Mouse (Mus musculus) ES-E14 (cell line): ENCODE results near the gene Gm49368.

Source experiments
- ZC3H11A ChIP-seq: IDR thresholded peaks from 2 replicates; pipeline ENCODE4 v1.6.1; 2012; ENCODE audit warnings: low read depth, mild to moderate bottlenecking, inconsistent platforms, low read length, borderline replicate concordance
- ZNF384 ChIP-seq: IDR thresholded peaks from 2 replicates; pipeline ENCODE4 v1.6.1; 2012; ENCODE audit warnings: low read depth, low read length, inconsistent platforms

GRCm38 (mm10) chr7:128133596-128133995, 71.1 kb downstream of the Gm49368 start:
- TF ChIP-seq ZC3H11A (no peak), ZNF384 (no peak)
